Mouse (Mus musculus) spleen, adult 2 months (tissue): ENCODE measurements at regions not wholly inside any gene's neighbourhood (a gene's known extent, or its start where the extent isn't known, plus 50 kb on each side); places are given as distances from the start of the nearest gene placed in this dataset.

ENCODE experiments used
- DNase-seq, 2 experiments: peaks; one replicate each; pipeline versions ENCODE4 v3.0.0 to v3.0.0-alpha.2; 2012 to 2021; ENCODE audit warnings: low spot score in 2 of 2, low read depth in 1 of 2
- H3K27ac ChIP-seq: fragments of 200-500 bp; 2 replicates; pipeline ENCODE4 v1.5.1; 2012; ENCODE audit warnings: low read length, inconsistent platforms; ENCODE audit not compliant: insufficient read depth
- H3K27me3 ChIP-seq: fragments of 200-500 bp; 2 replicates; pipeline ENCODE4 v1.6.1; 2012; ENCODE audit warnings: mild to moderate bottlenecking, moderate library complexity, low read length, inconsistent platforms; ENCODE audit not compliant: control insufficient read depth, insufficient read depth
- H3K36me3 ChIP-seq: fragments of 200-500 bp; 2 replicates; pipeline ENCODE4 v1.6.1; 2012; ENCODE audit warnings: mild to moderate bottlenecking, low read length, inconsistent platforms; ENCODE audit not compliant: control insufficient read depth, insufficient read depth
- H3K4me1 ChIP-seq: fragments of 200-500 bp; 2 replicates; pipeline ENCODE4 v1.6.1; 2011; ENCODE audit warnings: inconsistent platforms; ENCODE audit not compliant: control insufficient read depth, insufficient read depth, insufficient read length
- H3K4me3 ChIP-seq: fragments of 200-500 bp; 2 replicates; pipeline ENCODE4 v1.5.1; 2011; ENCODE audit warnings: mild to moderate bottlenecking, inconsistent platforms; ENCODE audit not compliant: insufficient read depth, insufficient read length; ENCODE audit errors: extremely low read depth
- CTCF ChIP-seq: fragments of 200-500 bp; IDR thresholded peaks from 2 replicates; pipeline ENCODE4 v1.5.1; 2011; ENCODE audit warnings: mild to moderate bottlenecking, inconsistent platforms; ENCODE audit not compliant: insufficient read depth, insufficient read length, insufficient replicate concordance; ENCODE audit errors: extremely low read depth
- POLR2A ChIP-seq: fragments of 200-500 bp; IDR thresholded peaks from 2 replicates; pipeline ENCODE4 v1.6.1; 2011; ENCODE audit warnings: low read depth, low read length, inconsistent platforms
- WGBS: fragments of 180-500 bp; shearing (Covaris S2); methylation state at CpG from one replicate; pipeline ENCODE4 v1.1.7; 2018; 5-methylcytosine and 5-hydroxymethylcytosine counted together

GRCm38 (mm10) chr6:103236896-103237295, 273.5 kb upstream of the Chl1 start:
- no peak overlapping the region for H3K27ac ChIP-seq
- no peaks in the 10 kb centered on the region for H3K27me3 ChIP-seq
- H3K4me1 ChIP-seq, result no peaks in the 10 kb centered on the region
- H3K4me3 ChIP-seq, result no peak overlapping the region
- no peaks in the 10 kb centered on the region for H3K36me3 ChIP-seq
- no peak for DNase-seq
- TF ChIP-seq POLR2A (no peak), CTCF (no peak)

- H3K36me3 ChIP-seq, result no peaks in the 10 kb centered on the region
These were observed 241.4 kb upstream of the Chl1 start for GRCm38 (mm10) chr6:103268984-103269383.

GRCm38 (mm10) chr6:103272216-103272615, 238.2 kb upstream of the Chl1 start:
- WGBS, result 76% methylated on average over 3 of the region's 3 CpGs
- Histone ChIP-seq H3K4me3 (no peak overlapping the region), H3K27me3 (no peaks in the 10 kb centered on the region), H3K4me1 (no peaks in the 10 kb centered on the region), H3K36me3 (no peaks in the 10 kb centered on the region), H3K27ac (no peak overlapping the region)
- TF ChIP-seq POLR2A (no peak), CTCF (no peak)
- no peak for DNase-seq

More at GRCm38 (mm10) chr6:103268984-103269383, 241.4 kb upstream of the Chl1 start:
- TF ChIP-seq POLR2A, result no peak
- Histone ChIP-seq H3K4me3 (no peak overlapping the region), H3K27me3 (no peaks in the 10 kb centered on the region), H3K27ac (no peak overlapping the region), H3K4me1 (no peaks in the 10 kb centered on the region)
- DNase-seq, result no peak
- WGBS, result 74% methylated on average over 5 of the region's 5 CpGs

- no peaks in the 10 kb centered on the region for H3K36me3 ChIP-seq
- no peak overlapping the region for H3K4me3 ChIP-seq
- DNase-seq, result no peak
- WGBS, result 28% methylated on average over 4 of the region's 4 CpGs
- no peaks in the 10 kb centered on the region for H3K27me3 ChIP-seq
- H3K4me1 ChIP-seq, result no peaks in the 10 kb centered on the region
- no peak overlapping the region for H3K27ac ChIP-seq
- TF ChIP-seq POLR2A, result no peak
These were observed 235.3 kb upstream of the Chl1 start for GRCm38 (mm10) chr6:103275071-103275470.

GRCm38 (mm10) chr6:103275476-103275875, 234.9 kb upstream of the Chl1 start:
- TF ChIP-seq CTCF, result no peak
- TF ChIP-seq POLR2A, result no peak
- Histone ChIP-seq H3K27ac (no peak overlapping the region), H3K27me3 (no peaks in the 10 kb centered on the region), H3K4me3 (no peak overlapping the region), H3K36me3 (no peaks in the 10 kb centered on the region), H3K4me1 (no peaks in the 10 kb centered on the region)
- 26% methylated on average over 2 of the region's 2 CpGs for WGBS
- DNase-seq, result no peak

GRCm38 (mm10) chr6:103296015-103296414, 214.4 kb upstream of the Chl1 start:
- TF ChIP-seq POLR2A (no peak), CTCF (no peak)
- Histone ChIP-seq H3K4me1 (no peaks in the 10 kb centered on the region), H3K4me3 (no peak overlapping the region), H3K27ac (no peak overlapping the region), H3K27me3 (no peaks in the 10 kb centered on the region), H3K36me3 (no peaks in the 10 kb centered on the region)
- peak in 1 of 2 experiments; percentile 9 for DNase-seq
- 78% methylated on average over 6 of the region's 6 CpGs for WGBS

DNA sequence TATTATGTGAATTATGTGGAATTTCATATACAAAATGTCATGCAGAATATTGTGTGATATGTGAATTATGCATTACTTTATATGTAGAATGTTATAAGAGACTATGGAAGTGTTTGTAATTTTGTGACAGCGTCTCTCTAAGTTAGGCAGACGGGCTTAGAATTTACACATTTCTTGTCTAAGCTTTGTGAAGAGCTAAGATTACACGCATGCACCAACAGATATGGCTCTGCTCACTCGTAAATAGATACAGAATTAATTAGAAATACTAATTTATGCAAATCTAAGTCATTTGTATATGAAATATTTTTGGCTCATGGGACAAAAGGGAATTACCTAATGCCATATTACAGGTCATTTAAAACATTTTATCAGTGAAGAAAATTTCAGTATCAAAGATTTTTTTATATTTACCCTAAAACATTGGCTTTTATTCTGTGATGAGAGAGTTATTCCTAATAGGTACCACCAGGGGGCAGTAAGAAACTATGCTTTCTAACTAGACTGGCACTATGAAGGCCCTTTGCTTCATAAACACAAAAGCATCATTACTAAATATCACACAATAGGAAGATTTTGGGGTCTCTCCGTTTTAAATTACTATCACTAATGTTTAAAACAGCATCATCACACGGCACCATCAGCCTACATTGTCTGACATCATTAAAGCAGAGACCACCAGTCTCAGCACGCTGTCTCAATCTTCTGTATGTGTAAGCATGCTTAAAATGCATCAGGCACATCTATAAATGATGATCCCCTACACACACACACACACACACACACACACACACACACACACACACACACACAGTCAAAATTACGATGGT, 203.8 kb upstream of the Chl1 start:
- Histone ChIP-seq H3K27ac (no peak overlapping the region), H3K27me3 (no peaks in the 10 kb centered on the region), H3K36me3 (no peaks in the 10 kb centered on the region), H3K4me3 (no peak overlapping the region), H3K4me1 (0 out of 2 replicates have a peak, but pooled peaks cover 1% of the 10 kb centered on the region)
- 56% methylated on average over 8 of the region's 8 CpGs for WGBS
- DNase-seq, result peak in 1 of 2 experiments; percentile 5
- TF ChIP-seq CTCF (no peak), POLR2A (no peak)
